In genomic region chr13:74317170-74317849, GRCm38 (mm10) we compare ENCODE assay signal across 8 mouse cellular contexts. TPM values are rescaled to one million over a fixed set of nuclear protein-coding genes. Genes with fewer than 3 reads are reported as not detected.
A peak's percentile ranks its signal among the peaks of the same experiment; 100 is the strongest.
DNase-seq lines count a peak whose midpoint lies in the region; ATAC-seq and TF ChIP-seq lines count a peak whose summit lies in the region.

Pdcd6 (minus strand) TSS chr13:74317580.

- H3K9me3 ChIP-seq in erythroblast, embryonic 14.5 days (ENCODE audit: control insufficient read depth, low read length) = no peaks in the 10 kb centered on the region
- H3K9me3 ChIP-seq in heart, embryonic 11.5 days (replicated peaks; ENCODE audit: control insufficient read depth, low read length) = no peaks in the 10 kb centered on the region
- H3K9me3 ChIP-seq in kidney, embryonic 16.5 days (ENCODE audit: low read length) = no peaks in the 10 kb centered on the region

- H3K4me3 ChIP-seq in C2C12 (ENCODE audit: insufficient read depth, poor library complexity, severe bottlenecking) (peak within 1 kb of the TSS; percentile 90), myocyte (peak within 1 kb of the TSS; percentile 76)
- H3K4me3 ChIP-seq in erythroblast, embryonic 14.5 days (replicated peaks) = peak within 1 kb of the TSS; percentile 74
- H3K4me3 ChIP-seq in heart, embryonic 11.5 days (ENCODE audit: low read depth, low read length) = peak within 1 kb of the TSS; percentile 71
- peak within 1 kb of the TSS; percentile 83 for H3K4me3 ChIP-seq in kidney, embryonic 16.5 days (ENCODE audit: low read length)
- peak within 1 kb of the TSS; percentile 88 for H3K4me3 ChIP-seq in liver, adult 2 months (ENCODE audit: insufficient read depth, low read depth, low read length)

- peaks cover 38% of the 10 kb centered on the region for H3K4me1 ChIP-seq in erythroblast, embryonic 14.5 days (ENCODE audit: control insufficient read depth)
- peaks cover 5% of the 10 kb centered on the region; the same call in 1 of the 2 replicates for H3K4me1 ChIP-seq in heart, embryonic 11.5 days (ENCODE audit: control insufficient read depth, insufficient read depth, low read length)
- peaks cover 12% of the 10 kb centered on the region for H3K4me1 ChIP-seq in kidney, embryonic 16.5 days (ENCODE audit: insufficient read depth, low read length)
- peaks cover 3% of the 10 kb centered on the region for H3K4me1 ChIP-seq in liver, adult 2 months (ENCODE audit: control insufficient read depth, insufficient read depth, low read length)

- H3K79me3 ChIP-seq in C2C12 (ENCODE audit: low read depth) = peaks cover 29% of the 10 kb centered on the region

- no peak for TF ChIP-seq CTCF in C2C12 (IDR thresholded peaks at IDR 0.05; ENCODE audit: control insufficient read depth, insufficient read depth, insufficient read length)
- no peak for TF ChIP-seq CTCF in brain, embryonic 14.5 days (IDR thresholded peaks at IDR 0.05; ENCODE audit: borderline replicate concordance, extremely low read depth, insufficient read depth, insufficient read length)
- TF ChIP-seq CTCF in liver, adult 2 months (IDR thresholded peaks at IDR 0.05; ENCODE audit: low read depth, low read length) = no peak

- no peak within 1 kb of the TSS; the same call in 1 of the 2 replicates for H3K27ac ChIP-seq in heart, embryonic 11.5 days (ENCODE audit: low read depth, low read length)
- peak within 1 kb of the TSS; percentile 82 for H3K27ac ChIP-seq in kidney, embryonic 16.5 days (ENCODE audit: low read length)
- H3K27ac ChIP-seq in liver, adult 2 months (replicated peaks; ENCODE audit: insufficient read depth, low read depth, low read length) = peak within 1 kb of the TSS; percentile 90

- H3K4me2 ChIP-seq in heart, embryonic 11.5 days = peak within 1 kb of the TSS; percentile 91
- peak within 1 kb of the TSS; percentile 87 for H3K4me2 ChIP-seq in kidney, embryonic 16.5 days (replicated peaks; ENCODE audit: low read depth, low read length)
- peak within 1 kb of the TSS; percentile 75 for H3K4me2 ChIP-seq in myocyte (ENCODE audit: low read depth)

- peak within 1 kb of the TSS; percentile 97 for H3ac ChIP-seq in C2C12 (ENCODE audit: control insufficient read depth, insufficient read length, low read depth)
- peak within 1 kb of the TSS; percentile 26 for H3ac ChIP-seq in myocyte (ENCODE audit: control insufficient read depth, insufficient read length)

- under 1% methylated on average over 36 of the region's 36 CpGs for WGBS in heart, embryonic 11.5 days (ENCODE audit: insufficient replicate concordance)
- under 1% methylated on average over 36 of the region's 36 CpGs for WGBS in kidney, embryonic 16.5 days
- WGBS in liver, adult 2 months = under 1% methylated on average over 36 of the region's 36 CpGs

- H3K79me2 ChIP-seq in C2C12 (ENCODE audit: control insufficient read depth, insufficient read depth) = peaks cover 46% of the 10 kb centered on the region
- peaks cover 2% of the 10 kb centered on the region; the same call in 1 of the 2 replicates for H3K79me2 ChIP-seq in liver, adult 2 months (ENCODE audit: control insufficient read depth, insufficient read depth, low read length)
- peaks cover 30% of the 10 kb centered on the region for H3K79me2 ChIP-seq in myocyte (ENCODE audit: control insufficient read depth, insufficient read depth)

- TF ChIP-seq POLR2A in brain, embryonic 14.5 days (IDR thresholded peaks at IDR 0.05; ENCODE audit: borderline replicate concordance, extremely low read depth, insufficient read depth, insufficient read length, poor library complexity, severe bottlenecking) = peak; percentile 32; the same call in 1 of the 2 replicates
- peak; percentile 74 for TF ChIP-seq POLR2A in liver, adult 2 months (IDR thresholded peaks at IDR 0.05; ENCODE audit: extremely low read depth, insufficient read depth, low read length)
- TF ChIP-seq POLR2A in myocyte (IDR thresholded peaks at IDR 0.05; ENCODE audit: insufficient read length, low read depth) = peak; percentile 85

- no peaks in the 10 kb centered on the region for H3K27me3 ChIP-seq in C2C12 (ENCODE audit: control insufficient read depth, insufficient read depth, insufficient read length)
- no peaks in the 10 kb centered on the region for H3K27me3 ChIP-seq in erythroblast, embryonic 14.5 days (ENCODE audit: control insufficient read depth)
- no peaks in the 10 kb centered on the region for H3K27me3 ChIP-seq in heart, embryonic 11.5 days (ENCODE audit: control insufficient read depth, insufficient read depth, low read length)
- no peaks in the 10 kb centered on the region for H3K27me3 ChIP-seq in kidney, embryonic 16.5 days (ENCODE audit: insufficient read depth, low read length)
- no peaks in the 10 kb centered on the region for H3K27me3 ChIP-seq in liver, adult 2 months (ENCODE audit: control insufficient read depth, insufficient read depth, low read length)
- no peaks in the 10 kb centered on the region for H3K27me3 ChIP-seq in myocyte (ENCODE audit: control insufficient read depth, insufficient read depth, insufficient read length)
- no peaks in the 10 kb centered on the region for H3K27me3 ChIP-seq in splenic B cell, adult 2 months (ENCODE audit: control insufficient read depth, insufficient read depth, low read length, poor library complexity, severe bottlenecking)

- DNase-seq in brain, embryonic 14.5 days (ENCODE audit: low read depth) = peak; percentile 97
- DNase-seq in liver, adult 2 months (ENCODE audit: extremely low read depth, low read depth, low spot score) = peak; percentile 96
- peak; percentile 93 for DNase-seq in splenic B cell, adult 2 months (ENCODE audit: low read depth, low spot score)

- peaks cover 42% of the 10 kb centered on the region for H3K36me3 ChIP-seq in C2C12 (ENCODE audit: control insufficient read depth, insufficient read depth)
- peaks cover 46% of the 10 kb centered on the region for H3K36me3 ChIP-seq in erythroblast, embryonic 14.5 days (ENCODE audit: control insufficient read depth)
- H3K36me3 ChIP-seq in heart, embryonic 11.5 days (ENCODE audit: control insufficient read depth, insufficient read depth, low read length) = peaks cover 14% of the 10 kb centered on the region
- H3K36me3 ChIP-seq in kidney, embryonic 16.5 days (ENCODE audit: insufficient read depth, low read length) = peaks cover 21% of the 10 kb centered on the region
- H3K36me3 ChIP-seq in liver, adult 2 months (ENCODE audit: control insufficient read depth, insufficient read depth, low read length) = peaks cover 30% of the 10 kb centered on the region
- H3K36me3 ChIP-seq in myocyte (ENCODE audit: control insufficient read depth, insufficient read depth) = peaks cover 30% of the 10 kb centered on the region
- H3K36me3 ChIP-seq in splenic B cell, adult 2 months (ENCODE audit: control insufficient read depth, insufficient read depth, low read length, poor library complexity, severe bottlenecking) = peaks cover 2% of the 10 kb centered on the region; the same call in 1 of the 2 replicates

- H3K9ac ChIP-seq in heart, embryonic 11.5 days (ENCODE audit: low read depth, low read length) = peak within 1 kb of the TSS; percentile 74
- peak within 1 kb of the TSS; percentile 88 for H3K9ac ChIP-seq in kidney, embryonic 16.5 days (replicated peaks; ENCODE audit: low read length)
- H3K9ac ChIP-seq in liver, adult 2 months (ENCODE audit: low read depth, low read length) = peak within 1 kb of the TSS; percentile 90

- peak; percentile 100 for ATAC-seq in heart, embryonic 11.5 days (replicated peaks; ENCODE audit: insufficient number of reproducible peaks, low FRiP score, low TSS enrichment)
- peak; percentile 100 for ATAC-seq in kidney, embryonic 16.5 days (ENCODE audit: low FRiP score, low TSS enrichment)

TF ChIP-seq in C2C12, 6 proteins besides CTCF, POLR2A, EP300 and RAD21:
- TF ChIP-seq FOSL1 (IDR thresholded peaks at IDR 0.05; ENCODE audit: insufficient read depth, low read length, poor library complexity, severe bottlenecking) (no peak), MAX (IDR thresholded peaks at IDR 0.05) (no peak), MYOG (IDR thresholded peaks at IDR 0.05; ENCODE audit: control insufficient read depth, extremely low read depth, insufficient read length) (no peak), CEBPB (IDR thresholded peaks at IDR 0.05; ENCODE audit: low read depth) (no peak), USF1 (IDR thresholded peaks at IDR 0.05; ENCODE audit: low read depth) (no peak), MYOD1 (IDR thresholded peaks at IDR 0.05; ENCODE audit: control insufficient read depth, insufficient read length, low read depth) (no peak)
TF ChIP-seq in C2C12: peak in this region for 0.

TF ChIP-seq in myocyte, 11 proteins besides CTCF, POLR2A, EP300 and RAD21:
- no peak for TF ChIP-seq MYOD1 (IDR thresholded peaks at IDR 0.05; ENCODE audit: control insufficient read depth in 1 of 3, insufficient read length in 2 of 3, low read depth in 2 of 3)
- peak; percentile 87 for TF ChIP-seq POLR2AphosphoS2 (IDR thresholded peaks at IDR 0.05; ENCODE audit: insufficient read length, low read depth)
- no peak for TF ChIP-seq CEBPB (IDR thresholded peaks at IDR 0.05; ENCODE audit: insufficient read depth, poor library complexity, severe bottlenecking)
- peak; percentile 39 for TF ChIP-seq SRF (IDR thresholded peaks at IDR 0.05; ENCODE audit: control insufficient read depth, insufficient read length, low read depth)
- no peak for TF ChIP-seq MYOG (IDR thresholded peaks at IDR 0.05; ENCODE audit: control insufficient read depth in 1 of 3, insufficient read depth in 1 of 3, insufficient read length in 2 of 3, low read depth in 2 of 3)
TF ChIP-seq in myocyte: peak in this region for 2.

RNA-seq across cellular contexts. Expression of gene Pdcd6, which starts in this region (rescaled TPM):
- polyA plus RNA-seq in C2C12 (2012; fragmentation: generic; extraction: Trizol) = 98.2 TPM
- polyA plus RNA-seq in brain, embryonic 14.5 days (2012; rRNA removed) = 112 and 144 TPM in 2 replicates
- polyA plus RNA-seq in erythroblast, embryonic 14.5 days (2012) = 2.1 and 3.0 TPM in 2 replicates
- polyA plus RNA-seq in heart, embryonic 11.5 days (2014; fragmentation: Nextera tagmentation; extraction: Ambion mirVana) = 102 and 103 TPM in 2 replicates
- 166 and 172 TPM in 2 replicates for polyA plus RNA-seq in kidney, embryonic 16.5 days (2015; fragmentation: Nextera tagmentation; extraction: Ambion mirVana)
- total RNA-seq in liver, adult 2 months (2014; rRNA removed) = 123 and 140 TPM in 2 replicates
- polyA plus RNA-seq in liver, adult 2 months (2012; rRNA removed) = 77.0 and 82.5 TPM in 2 replicates
- 94.7 TPM for polyA plus RNA-seq in myocyte (2012; fragmentation: generic; extraction: Trizol)

Comparison
In these comparisons a context has a peak if more than half of its experiments do, and no peak if none do; other contexts are left out.
1. RNA of gene Pdcd6 (polyA plus RNA-seq): 166 to 172 TPM in kidney, embryonic 16.5 days, 112 to 144 TPM in brain, embryonic 14.5 days, 102 to 103 TPM in heart, embryonic 11.5 days, 98.2 TPM in C2C12 (single experiment), 94.7 TPM in myocyte (single experiment) and 77.0 to 82.5 TPM in liver, adult 2 months; 2.1 to 3.0 TPM in erythroblast, embryonic 14.5 days; every median in the first group is over 10 times any median in the second.
2. POLR2A ChIP-seq: peak in every context shown above with its lines; median percentile 85 in myocyte; 74 in liver, adult 2 months; 32 in brain, embryonic 14.5 days.
3. Peak in every context shown above with its lines, with median percentiles within 50 percentile points of each other: H3K4me3 ChIP-seq, DNase-seq, H3K4me2 ChIP-seq and H3K9ac ChIP-seq.